Mouse (Mus musculus): ENCODE measurements around the gene Spaca4. TPM values are rescaled to one million over a fixed set of nuclear protein-coding genes. Genes with fewer than 3 reads are reported as not detected.

Spaca4 gene
- total and polyA plus RNA-seq, 3 experiments = 0.38 TPM; not detected in 2

DNA sequence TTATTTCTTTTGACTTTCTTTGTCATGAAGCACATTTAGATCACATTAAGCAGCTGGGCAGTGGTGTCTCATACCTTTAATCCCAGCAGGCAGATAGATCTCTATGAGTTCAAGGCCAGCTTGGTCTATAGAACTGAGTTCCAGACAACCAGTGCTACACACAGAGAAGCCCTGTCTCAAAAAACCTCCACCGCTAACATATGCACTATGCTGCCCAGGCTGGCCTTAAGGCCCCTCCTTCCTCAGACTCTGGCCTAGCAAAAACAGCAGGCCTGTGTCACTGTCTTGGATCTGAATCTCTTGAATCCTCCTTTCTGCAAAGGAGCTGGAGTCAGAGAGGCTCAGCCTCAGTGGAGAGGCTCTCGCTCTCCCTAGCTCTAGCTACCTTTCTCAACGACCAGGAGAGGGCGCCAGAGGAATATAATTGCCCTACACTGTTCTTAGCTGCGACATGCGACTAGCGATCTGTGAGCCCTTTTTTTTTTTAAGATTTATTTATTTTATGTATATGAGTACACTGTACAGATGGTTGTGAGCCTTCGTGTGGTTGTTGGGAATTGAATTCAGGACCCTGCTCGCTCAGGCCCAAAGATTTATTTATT, 13.7 kb upstream of the Spaca4 start (continued):
- peak; percentile 72 for TF ChIP-seq ZNF384 (IDR thresholded peaks at IDR 0.05; ENCODE audit: low read depth, low read length)
- peak; percentile 43 for TF ChIP-seq ZC3H11A (IDR thresholded peaks at IDR 0.05; ENCODE audit: low read depth, low read length)

DNA sequence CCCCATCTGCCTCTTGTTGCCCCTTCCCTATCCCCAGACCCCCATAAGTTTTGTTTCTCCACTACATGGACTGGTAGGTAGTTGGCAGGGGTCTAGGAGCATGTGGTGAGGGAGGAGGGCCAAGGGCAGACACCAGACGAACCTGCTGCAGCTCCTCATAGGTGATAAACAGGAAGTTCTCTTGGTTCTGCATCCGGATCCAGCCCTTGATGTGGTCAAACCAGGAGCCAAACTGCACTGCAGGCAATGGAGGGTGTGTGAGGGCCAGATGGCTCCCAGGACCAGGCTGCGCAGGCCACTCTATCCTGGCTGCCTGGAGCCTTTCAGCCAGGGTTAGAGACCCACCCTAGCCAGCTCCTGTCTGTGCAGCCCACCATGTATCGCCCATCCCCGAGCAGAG, 7.9 kb upstream of the Spaca4 start:
- H3K4me1 ChIP-seq (ENCODE audit: control insufficient read depth in 1 of 2, insufficient read depth in 2 of 2, low read length in 2 of 2) = no peaks in the 10 kb centered on the region
- no peaks in the 10 kb centered on the region for H3K36me3 ChIP-seq (ENCODE audit: control insufficient read depth in 1 of 2, insufficient read depth in 2 of 2, low read length in 2 of 2)
- H3K27ac ChIP-seq (ENCODE audit: control insufficient read depth, low read depth, low read length) = no peak overlapping the region
- H3K4me3 ChIP-seq (ENCODE audit: control insufficient read depth in 1 of 2, insufficient read depth in 1 of 2, low read depth in 2 of 2, low read length in 2 of 2) = no peak overlapping the region
- H3K27me3 ChIP-seq (ENCODE audit: control insufficient read depth in 1 of 2, insufficient read depth in 2 of 2, low read length in 2 of 2) = no peaks in the 10 kb centered on the region
- H3K9me3 ChIP-seq (replicated peaks; ENCODE audit: insufficient read depth, low read length) = no peaks in the 10 kb centered on the region
- no peak overlapping the region for H3K9ac ChIP-seq (ENCODE audit: control insufficient read depth, low read depth, low read length, poor library complexity, severe bottlenecking)
- H3K79me2 ChIP-seq (ENCODE audit: control insufficient read depth, insufficient read depth, low read length, poor library complexity) = no peaks in the 10 kb centered on the region
- TF ChIP-seq ETS1 (IDR thresholded peaks at IDR 0.05; ENCODE audit: low read depth, low read length) = no peak
- no peak for TF ChIP-seq BHLHE40 (IDR thresholded peaks at IDR 0.05; ENCODE audit: borderline replicate concordance, low read depth, low read length)
- no peak for TF ChIP-seq NELFE (IDR thresholded peaks at IDR 0.05; ENCODE audit: low read depth, low read length)
- no peak for TF ChIP-seq POLR2AphosphoS5 (IDR thresholded peaks at IDR 0.05; ENCODE audit: borderline replicate concordance, low read depth, low read length)
- no peak for DNase-seq (ENCODE audit: low read depth, low spot score)

DNA sequence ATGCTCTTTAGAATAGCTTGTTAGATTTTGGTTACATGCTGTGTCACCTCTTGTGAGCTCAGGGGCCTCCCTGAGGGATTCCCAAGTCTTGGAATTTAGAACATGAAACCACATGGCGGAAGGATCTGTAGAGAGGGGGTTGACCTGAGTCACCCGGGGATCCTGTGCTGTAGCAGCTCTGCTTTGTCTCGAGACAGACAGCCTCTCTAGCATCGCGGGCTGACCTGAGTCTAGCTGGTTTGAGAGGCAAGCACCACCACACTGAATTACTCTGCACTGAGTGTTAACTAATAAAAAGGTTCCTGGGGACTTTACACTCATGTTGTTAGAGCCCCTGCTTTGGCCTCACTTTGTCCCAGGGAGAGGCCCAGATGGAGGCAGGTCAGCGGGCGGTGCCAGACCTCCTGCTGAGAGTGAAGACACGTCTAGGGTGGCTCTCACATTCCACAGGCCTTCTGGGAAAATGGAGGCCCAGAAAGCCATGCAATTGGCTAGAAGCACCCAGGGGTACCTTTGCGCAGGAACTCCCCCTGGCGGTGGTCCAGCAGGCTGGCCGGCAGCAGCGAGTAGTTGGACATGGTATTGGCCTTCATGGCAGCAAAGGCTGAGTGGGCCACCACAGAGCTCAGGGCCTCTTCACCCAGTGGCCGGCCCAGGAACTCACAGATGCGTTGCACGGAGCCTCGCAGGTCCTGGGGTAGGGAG, 5.3 kb upstream of the Spaca4 start:
- DNase-seq (ENCODE audit: low read depth, low spot score) = peak; percentile 63
- no peak for TF ChIP-seq MYC (IDR thresholded peaks at IDR 0.05; ENCODE audit: low read depth, low read length)
- TF ChIP-seq SMC3 (IDR thresholded peaks at IDR 0.05; ENCODE audit: low read depth, low read length) = peak; percentile 50
- TF ChIP-seq ZC3H11A (IDR thresholded peaks at IDR 0.05; ENCODE audit: low read depth, low read length) = 0 out of 2 replicates have a peak, but pooled peaks have one; percentile 7
- no peak for TF ChIP-seq UBTF (IDR thresholded peaks at IDR 0.05; ENCODE audit: borderline replicate concordance, insufficient read depth, low read depth, low read length)
- peak; percentile 58 to 75 (median 61) for TF ChIP-seq CTCF (IDR thresholded peaks at IDR 0.05 in 2 of 3, conservative IDR thresholded peaks at IDR 0.05 in 1 of 3; ENCODE audit: control insufficient read depth in 1 of 3, insufficient read depth in 1 of 3, low read depth in 2 of 3, low read length in 3 of 3, poor library complexity in 1 of 3, severe bottlenecking in 1 of 3)
- no peak for TF ChIP-seq BHLHE40 (IDR thresholded peaks at IDR 0.05; ENCODE audit: borderline replicate concordance, low read depth, low read length)
- TF ChIP-seq RAD21 (IDR thresholded peaks at IDR 0.05; ENCODE audit: low read depth, low read length) = peak; percentile 17
- Histone ChIP-seq H3K9ac (ENCODE audit: control insufficient read depth, low read depth, low read length, poor library complexity, severe bottlenecking) (no peak overlapping the region), H3K36me3 (ENCODE audit: control insufficient read depth in 1 of 2, insufficient read depth in 2 of 2, low read length in 2 of 2) (no peaks in the 10 kb centered on the region), H3K27ac (ENCODE audit: control insufficient read depth, low read depth, low read length) (no peak overlapping the region), H3K27me3 (ENCODE audit: control insufficient read depth in 1 of 2, insufficient read depth in 2 of 2, low read length in 2 of 2) (no peaks in the 10 kb centered on the region), H3K9me3 (replicated peaks; ENCODE audit: insufficient read depth, low read length) (no peaks in the 10 kb centered on the region), H3K4me1 (ENCODE audit: control insufficient read depth in 1 of 2, insufficient read depth in 2 of 2, low read length in 2 of 2) (no peaks in the 10 kb centered on the region), H3K79me2 (ENCODE audit: control insufficient read depth, insufficient read depth, low read length, poor library complexity) (no peaks in the 10 kb centered on the region), H3K4me3 (ENCODE audit: control insufficient read depth in 1 of 2, insufficient read depth in 1 of 2, low read depth in 2 of 2, low read length in 2 of 2) (no peak overlapping the region)

Measured in MEL (cell line).